Mouse (Mus musculus) C2C12 (cell line): ENCODE measurements around the gene Zzz3. TPM values are rescaled to one million over a fixed set of nuclear protein-coding genes. Genes with fewer than 3 reads are reported as not detected.

Source experiments
- H3K27me3 ChIP-seq: one replicate; pipeline ENCODE4 v1.6.1; 2011; ENCODE audit not compliant: control insufficient read depth, insufficient read depth, insufficient read length
- H3K36me3 ChIP-seq: one replicate; pipeline ENCODE4 v1.6.1; 2011; ENCODE audit not compliant: control insufficient read depth, insufficient read depth
- H3K4me3 ChIP-seq: one replicate; pipeline ENCODE4 v1.5.1; 2011; ENCODE audit warnings: mild to moderate bottlenecking, control low read depth; ENCODE audit not compliant: poor library complexity, insufficient read depth, severe bottlenecking
- H3K79me2 ChIP-seq: one replicate; pipeline ENCODE4 v1.6.1; 2011; ENCODE audit not compliant: control insufficient read depth, insufficient read depth
- H3K79me3 ChIP-seq: one replicate; pipeline ENCODE4 v1.6.1; 2011; ENCODE audit warnings: low read depth, control low read depth
- H3ac ChIP-seq: one replicate; pipeline ENCODE3; 2011; ENCODE audit warnings: low read depth; ENCODE audit not compliant: control insufficient read depth, insufficient read length
- CEBPB ChIP-seq: IDR thresholded peaks from one replicate; pipeline ENCODE4 v1.6.1; 2011; ENCODE audit warnings: low read depth, mild to moderate bottlenecking, control low read depth, moderate library complexity
- CTCF ChIP-seq: IDR thresholded peaks from one replicate; pipeline ENCODE4 v1.5.1; 2011; ENCODE audit not compliant: control insufficient read depth, insufficient read depth, insufficient read length
- FOSL1 ChIP-seq: IDR thresholded peaks from one replicate; pipeline ENCODE4 v1.8.0; 2011; ENCODE audit warnings: mild to moderate bottlenecking, low read length; ENCODE audit not compliant: poor library complexity, insufficient read depth, severe bottlenecking
- MAX ChIP-seq: IDR thresholded peaks from one replicate; pipeline ENCODE4 v1.6.1; 2011; ENCODE audit warnings: mild to moderate bottlenecking, control low read depth
- MYOD1 ChIP-seq: IDR thresholded peaks from one replicate; pipeline ENCODE4 v1.6.1; 2011; ENCODE audit warnings: low read depth; ENCODE audit not compliant: control insufficient read depth, insufficient read length
- MYOG ChIP-seq: IDR thresholded peaks from one replicate; pipeline ENCODE4 v1.6.1; 2011; ENCODE audit not compliant: control insufficient read depth, insufficient read length; ENCODE audit errors: extremely low read depth
- USF1 ChIP-seq: IDR thresholded peaks from one replicate; pipeline ENCODE4 v1.6.1; 2011; ENCODE audit warnings: low read depth, mild to moderate bottlenecking, control low read depth, moderate library complexity
- polyA plus RNA-seq: library from polyadenylated mRNA; unstranded; fragments of >200 nt; fragmentation: generic; extraction: Trizol; gene quantifications from one replicate; pipeline ENCODE4 v1.2.1, GENCODE M21; 2012; ENCODE audit warnings: missing spikeins

Gene Zzz3
- polyA plus RNA-seq, 1 experiment = 7.6 TPM

GRCm38 (mm10) chr3:152475278-152475669, 80.0 kb downstream of the Zzz3 start:
- no peaks in the 10 kb centered on the region for H3K36me3 ChIP-seq
- H3K79me2 ChIP-seq = no peaks in the 10 kb centered on the region
- no peaks in the 10 kb centered on the region for H3K27me3 ChIP-seq
- no peak overlapping the region for H3K4me3 ChIP-seq
- no peak for TF ChIP-seq MYOG
- no peak for TF ChIP-seq CEBPB
- TF ChIP-seq FOSL1 = no peak
- no peak for TF ChIP-seq CTCF
- TF ChIP-seq USF1 = no peak
- no peak for TF ChIP-seq MAX
- no peak for TF ChIP-seq MYOD1
- H3ac ChIP-seq = no peak overlapping the region
- H3K79me3 ChIP-seq = no peaks in the 10 kb centered on the region

- no peaks in the 10 kb centered on the region for H3K79me2 ChIP-seq
- H3K36me3 ChIP-seq = no peaks in the 10 kb centered on the region
- no peak overlapping the region for H3ac ChIP-seq
- H3K4me3 ChIP-seq = no peak overlapping the region
- TF ChIP-seq MYOG (no peak), USF1 (no peak), MYOD1 (no peak), MAX (no peak), FOSL1 (no peak), CEBPB (no peak), CTCF (no peak)
- no peaks in the 10 kb centered on the region for H3K27me3 ChIP-seq
- H3K79me3 ChIP-seq = no peaks in the 10 kb centered on the region
These were observed 80.6 kb downstream of the Zzz3 start for GRCm38 (mm10) chr3:152475894-152476293.

GRCm38 (mm10) chr3:152477796-152478527, 82.7 kb downstream of the Zzz3 start:
- Histone ChIP-seq H3K27me3 (no peaks in the 10 kb centered on the region), H3K4me3 (no peak overlapping the region), H3ac (no peak overlapping the region), H3K36me3 (no peaks in the 10 kb centered on the region), H3K79me2 (no peaks in the 10 kb centered on the region), H3K79me3 (no peaks in the 10 kb centered on the region)
- TF ChIP-seq MYOG = no peak
- TF ChIP-seq MAX = no peak
- TF ChIP-seq FOSL1 = no peak
- TF ChIP-seq MYOD1 = no peak
- no peak for TF ChIP-seq CEBPB
- peak; percentile 16 for TF ChIP-seq CTCF

DNA sequence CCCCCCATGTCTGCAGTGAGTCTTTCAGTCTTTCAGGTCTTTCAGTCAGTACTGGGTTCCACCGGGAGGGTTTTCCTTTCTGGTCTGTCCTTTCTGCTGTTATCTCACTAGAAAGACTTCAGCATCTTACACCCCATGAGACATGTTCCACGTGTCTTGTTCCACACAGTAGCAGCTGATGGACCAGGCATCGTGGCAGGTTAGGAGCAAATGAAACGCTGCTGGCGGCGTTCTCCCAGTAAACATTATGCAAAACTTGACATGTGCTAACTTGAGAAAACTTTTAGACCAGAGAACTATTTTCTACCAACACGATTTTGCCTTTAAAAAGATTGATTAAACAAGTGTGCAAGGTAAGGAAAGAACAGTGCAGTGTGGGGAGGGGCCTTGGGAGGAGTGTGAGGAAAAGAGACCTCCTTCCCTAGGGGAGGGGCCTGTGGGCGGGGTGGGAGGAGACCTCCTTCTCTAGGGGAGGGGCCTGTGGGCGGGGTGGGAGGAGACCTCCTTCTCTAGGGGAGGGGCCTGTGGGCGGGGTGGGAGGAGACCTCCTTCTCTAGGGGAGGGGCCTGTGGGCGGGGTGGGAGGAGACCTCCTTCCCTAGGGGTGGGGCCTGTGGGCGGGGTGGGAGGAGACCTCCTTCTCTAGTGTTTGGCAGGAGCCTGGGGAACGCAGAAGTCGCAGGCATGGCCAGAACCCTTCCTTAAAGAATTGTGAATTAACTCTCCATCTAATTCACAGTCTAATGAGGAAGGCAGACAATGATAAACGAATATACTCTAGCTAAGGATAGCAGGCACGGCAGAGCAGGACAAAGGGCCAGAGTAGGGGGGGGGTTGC, 83.5 kb downstream of the Zzz3 start:
- Histone ChIP-seq H3K79me2 (no peaks in the 10 kb centered on the region), H3ac (no peak overlapping the region), H3K27me3 (no peaks in the 10 kb centered on the region), H3K36me3 (no peaks in the 10 kb centered on the region), H3K79me3 (no peaks in the 10 kb centered on the region), H3K4me3 (no peak overlapping the region)
- no peak for TF ChIP-seq MYOG
- no peak for TF ChIP-seq CTCF
- TF ChIP-seq MAX = no peak
- no peak for TF ChIP-seq MYOD1
- no peak for TF ChIP-seq FOSL1
- no peak for TF ChIP-seq USF1
- TF ChIP-seq CEBPB = no peak

DNA sequence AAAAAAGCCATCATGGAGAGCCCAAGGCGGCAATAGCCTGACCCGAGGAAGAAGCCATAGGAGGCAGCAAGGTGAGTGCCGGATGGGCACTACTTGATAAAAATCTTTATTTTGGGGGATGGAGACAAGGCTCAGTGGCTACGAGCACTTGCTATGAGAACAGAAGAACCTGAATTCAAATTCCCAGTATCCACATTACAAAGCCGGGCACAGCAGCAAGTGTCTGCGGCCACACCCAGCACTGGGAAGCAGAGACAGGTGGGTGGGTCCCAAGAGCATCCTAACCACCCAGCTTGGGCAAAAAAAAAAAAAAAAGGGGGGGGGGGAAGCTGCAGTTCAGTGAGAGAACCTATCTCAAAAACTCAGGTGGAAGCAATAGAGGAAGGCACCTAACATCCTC, 85.1 kb downstream of the Zzz3 start:
- no peaks in the 10 kb centered on the region for H3K79me2 ChIP-seq
- TF ChIP-seq MAX (no peak), MYOG (no peak), MYOD1 (no peak), CTCF (no peak), CEBPB (no peak), FOSL1 (no peak), USF1 (no peak)
- no peak overlapping the region for H3ac ChIP-seq
- H3K27me3 ChIP-seq = no peaks in the 10 kb centered on the region
- H3K4me3 ChIP-seq = no peak overlapping the region
- no peaks in the 10 kb centered on the region for H3K36me3 ChIP-seq
- H3K79me3 ChIP-seq = no peaks in the 10 kb centered on the region

DNA sequence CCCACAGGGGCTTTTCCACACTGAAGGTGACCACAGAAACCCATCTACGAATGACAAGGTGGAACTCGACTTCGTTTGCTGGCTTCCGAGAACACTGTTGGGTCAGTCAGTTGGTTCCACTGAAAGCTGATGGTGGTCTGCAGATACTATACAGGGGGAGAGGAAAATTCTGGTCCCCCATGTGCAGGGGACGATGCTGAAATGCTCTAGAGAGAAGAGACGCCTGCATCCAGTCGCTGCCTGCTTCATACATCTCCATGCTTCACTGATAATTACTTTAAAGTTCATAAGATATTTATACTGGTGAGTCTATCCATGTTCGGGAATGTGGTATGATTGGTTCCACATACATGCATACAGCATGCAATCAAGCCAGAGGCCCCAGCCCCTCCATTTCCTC, 86.9 kb downstream of the Zzz3 start:
- H3K4me3 ChIP-seq = no peak overlapping the region
- H3ac ChIP-seq = no peak overlapping the region
- no peaks in the 10 kb centered on the region for H3K79me3 ChIP-seq
- no peak for TF ChIP-seq MYOD1
- TF ChIP-seq MAX = no peak
- TF ChIP-seq USF1 = no peak
- no peak for TF ChIP-seq FOSL1
- no peak for TF ChIP-seq MYOG
- no peak for TF ChIP-seq CEBPB
- no peak for TF ChIP-seq CTCF
- H3K27me3 ChIP-seq = no peaks in the 10 kb centered on the region
- no peaks in the 10 kb centered on the region for H3K79me2 ChIP-seq
- H3K36me3 ChIP-seq = no peaks in the 10 kb centered on the region
